Mouse (Mus musculus): ENCODE measurements around the gene Arsg. TPM values are rescaled to one million over a fixed set of nuclear protein-coding genes. Genes with fewer than 3 reads are reported as not detected.

Gene Arsg
- polyA plus RNA-seq, 1 experiment from 2014 or later: 1.5 TPM

- H3K27ac ChIP-seq (replicated peaks): no peak overlapping the region; the same call in 1 of the 2 replicates
- 76% methylated on average over 9 of the region's 9 CpGs for WGBS
- H3K27me3 ChIP-seq (replicated peaks; ENCODE audit: low read depth, poor library complexity, severe bottlenecking): peaks cover 4% of the 10 kb centered on the region; the same call in 1 of the 2 replicates
- no peak overlapping the region for H3K4me3 ChIP-seq
- no peaks in the 10 kb centered on the region for H3K36me3 ChIP-seq (replicated peaks)
- DNase-seq (ENCODE audit: low spot score): no peak
- peaks cover 37% of the 10 kb centered on the region for H3K4me1 ChIP-seq
- no peaks in the 10 kb centered on the region for H3K9me3 ChIP-seq
These were observed 70.3 kb downstream of the Arsg start for GRCm38 (mm10) chr11:109543466-109543865.

- no peaks in the 10 kb centered on the region for H3K36me3 ChIP-seq (replicated peaks)
- H3K27me3 ChIP-seq (replicated peaks; ENCODE audit: low read depth, poor library complexity, severe bottlenecking): peaks cover 4% of the 10 kb centered on the region; the same call in 1 of the 2 replicates
- peaks cover 27% of the 10 kb centered on the region for H3K4me1 ChIP-seq
- DNase-seq (ENCODE audit: low spot score): no peak
- H3K9me3 ChIP-seq: no peaks in the 10 kb centered on the region
- no peak overlapping the region for H3K4me3 ChIP-seq
- no peak overlapping the region for H3K27ac ChIP-seq (replicated peaks)
- WGBS: 84% methylated on average over 7 of the region's 7 CpGs
These were observed 71.3 kb downstream of the Arsg start for GRCm38 (mm10) chr11:109544432-109544831.

- H3K4me3 ChIP-seq: no peak overlapping the region
- H3K4me1 ChIP-seq: peaks cover 23% of the 10 kb centered on the region
- DNase-seq (ENCODE audit: low spot score): no peak
- peaks cover 4% of the 10 kb centered on the region; the same call in 1 of the 2 replicates for H3K27me3 ChIP-seq (replicated peaks; ENCODE audit: low read depth, poor library complexity, severe bottlenecking)
- 70% methylated on average over 7 of the region's 7 CpGs for WGBS
- H3K9me3 ChIP-seq: no peaks in the 10 kb centered on the region
- H3K36me3 ChIP-seq (replicated peaks): no peaks in the 10 kb centered on the region
- H3K27ac ChIP-seq (replicated peaks): no peak overlapping the region
These were observed 72.1 kb downstream of the Arsg start for GRCm38 (mm10) chr11:109545265-109545664.

- Histone ChIP-seq H3K4me1 (peaks cover 23% of the 10 kb centered on the region), H3K4me3 (no peak overlapping the region), H3K9me3 (no peaks in the 10 kb centered on the region), H3K27ac (replicated peaks) (no peak overlapping the region), H3K36me3 (replicated peaks) (no peaks in the 10 kb centered on the region), H3K27me3 (replicated peaks; ENCODE audit: low read depth, poor library complexity, severe bottlenecking) (peaks cover 4% of the 10 kb centered on the region; the same call in 1 of the 2 replicates)
- 67% methylated on average over 12 of the region's 12 CpGs for WGBS
- no peak for DNase-seq (ENCODE audit: low spot score)
These were observed 72.5 kb downstream of the Arsg start for GRCm38 (mm10) chr11:109545700-109546143.

GRCm38 (mm10) chr11:109546305-109547001 is 73.3 kb downstream of the Arsg start:
- Histone ChIP-seq H3K4me3 (no peak overlapping the region), H3K27me3 (replicated peaks; ENCODE audit: low read depth, poor library complexity, severe bottlenecking) (no peaks in the 10 kb centered on the region), H3K27ac (replicated peaks) (no peak overlapping the region), H3K9me3 (no peaks in the 10 kb centered on the region), H3K36me3 (replicated peaks) (no peaks in the 10 kb centered on the region), H3K4me1 (peaks cover 23% of the 10 kb centered on the region)
- 72% methylated on average over 16 of the region's 16 CpGs for WGBS
- DNase-seq (ENCODE audit: low spot score): no peak

GRCm38 (mm10) chr11:109547652-109548051 is 74.5 kb downstream of the Arsg start:
- no peak overlapping the region for H3K4me3 ChIP-seq
- peaks cover 25% of the 10 kb centered on the region for H3K4me1 ChIP-seq
- H3K27ac ChIP-seq (replicated peaks): no peak overlapping the region
- no peaks in the 10 kb centered on the region for H3K27me3 ChIP-seq (replicated peaks; ENCODE audit: low read depth, poor library complexity, severe bottlenecking)
- DNase-seq (ENCODE audit: low spot score): no peak
- no peaks in the 10 kb centered on the region for H3K9me3 ChIP-seq
- no peaks in the 10 kb centered on the region for H3K36me3 ChIP-seq (replicated peaks)
- 100% methylated on average over 1 of the region's 1 CpGs for WGBS

- peak overlapping the region; percentile 16; the same call in 1 of the 2 replicates for H3K27ac ChIP-seq (replicated peaks)
- 77% methylated on average over 5 of the region's 5 CpGs for WGBS
- H3K36me3 ChIP-seq (replicated peaks): no peaks in the 10 kb centered on the region
These were observed 76.6 kb downstream of the Arsg start for GRCm38 (mm10) chr11:109549599-109550290.

GRCm38 (mm10) chr11:109553921-109554320 is 80.7 kb downstream of the Arsg start:
- DNase-seq (ENCODE audit: low spot score): no peak
- WGBS: 71% methylated on average over 4 of the region's 4 CpGs

More at GRCm38 (mm10) chr11:109549599-109550290, 76.6 kb downstream of the Arsg start:
- DNase-seq (ENCODE audit: low spot score): no peak
- H3K9me3 ChIP-seq: no peaks in the 10 kb centered on the region
- H3K27me3 ChIP-seq (replicated peaks; ENCODE audit: low read depth, poor library complexity, severe bottlenecking): no peaks in the 10 kb centered on the region
- no peak overlapping the region for H3K4me3 ChIP-seq
- H3K4me1 ChIP-seq: peaks cover 27% of the 10 kb centered on the region

GRCm38 (mm10) chr11:109554443-109554842 is 81.3 kb downstream of the Arsg start:
- Histone ChIP-seq H3K36me3 (replicated peaks) (no peaks in the 10 kb centered on the region), H3K9me3 (no peaks in the 10 kb centered on the region), H3K4me1 (peaks cover 12% of the 10 kb centered on the region; the same call in 1 of the 2 replicates), H3K27me3 (replicated peaks; ENCODE audit: low read depth, poor library complexity, severe bottlenecking) (no peaks in the 10 kb centered on the region), H3K4me3 (no peak overlapping the region), H3K27ac (replicated peaks) (peak overlapping the region; percentile 49; the same call in 1 of the 2 replicates)
- DNase-seq (ENCODE audit: low spot score): peak; percentile 49
- 43% methylated on average over 3 of the region's 3 CpGs for WGBS

More at GRCm38 (mm10) chr11:109553921-109554320, 80.7 kb downstream of the Arsg start:
- H3K9me3 ChIP-seq: no peaks in the 10 kb centered on the region
- H3K4me3 ChIP-seq: no peak overlapping the region
- peaks cover 12% of the 10 kb centered on the region; the same call in 1 of the 2 replicates for H3K4me1 ChIP-seq
- H3K27me3 ChIP-seq (replicated peaks; ENCODE audit: low read depth, poor library complexity, severe bottlenecking): no peaks in the 10 kb centered on the region
- H3K36me3 ChIP-seq (replicated peaks): no peaks in the 10 kb centered on the region
- 0 out of 2 replicates have a peak overlapping the region, but pooled peaks have one; percentile 49 for H3K27ac ChIP-seq (replicated peaks)

GRCm38 (mm10) chr11:109556130-109556529 is 83.0 kb downstream of the Arsg start:
- WGBS: 90% methylated on average over 6 of the region's 6 CpGs
- peak overlapping the region; percentile 44; the same call in 1 of the 2 replicates for H3K27ac ChIP-seq (replicated peaks)
- H3K4me1 ChIP-seq: peaks cover 18% of the 10 kb centered on the region
- H3K4me3 ChIP-seq: no peak overlapping the region
- H3K27me3 ChIP-seq (replicated peaks; ENCODE audit: low read depth, poor library complexity, severe bottlenecking): no peaks in the 10 kb centered on the region
- no peaks in the 10 kb centered on the region for H3K36me3 ChIP-seq (replicated peaks)
- no peak for DNase-seq (ENCODE audit: low spot score)
- H3K9me3 ChIP-seq: no peaks in the 10 kb centered on the region

GRCm38 (mm10) chr11:109557419-109557818 is 84.2 kb downstream of the Arsg start:
- Histone ChIP-seq H3K27me3 (replicated peaks; ENCODE audit: low read depth, poor library complexity, severe bottlenecking) (no peaks in the 10 kb centered on the region), H3K27ac (replicated peaks) (no peak overlapping the region), H3K4me3 (no peak overlapping the region), H3K9me3 (no peaks in the 10 kb centered on the region), H3K36me3 (replicated peaks) (no peaks in the 10 kb centered on the region), H3K4me1 (peaks cover 27% of the 10 kb centered on the region)
- WGBS: 86% methylated on average over 11 of the region's 11 CpGs
- DNase-seq (ENCODE audit: low spot score): no peak

- WGBS: 86% methylated on average over 12 of the region's 12 CpGs
- H3K27ac ChIP-seq (replicated peaks): no peak overlapping the region
- DNase-seq (ENCODE audit: low spot score): no peak
- H3K27me3 ChIP-seq (replicated peaks; ENCODE audit: low read depth, poor library complexity, severe bottlenecking): no peaks in the 10 kb centered on the region
- H3K36me3 ChIP-seq (replicated peaks): no peaks in the 10 kb centered on the region
- no peak overlapping the region for H3K4me3 ChIP-seq
- H3K9me3 ChIP-seq: no peaks in the 10 kb centered on the region
- peaks cover 20% of the 10 kb centered on the region for H3K4me1 ChIP-seq
These were observed 86.1 kb downstream of the Arsg start for GRCm38 (mm10) chr11:109559241-109559640.

Measured in embryonic facial prominence, embryonic 10.5 days (tissue).